Mouse (Mus musculus) ES-E14 (cell line): Measurements from ENCODE around the gene Lancl3. TPM values are rescaled to one million over a fixed set of nuclear protein-coding genes. Genes with fewer than 3 reads are reported as not detected.

Experiments
- DNase-seq: peaks from one replicate; pipeline ENCODE4 v3.0.0-alpha.2; 2013; ENCODE audit warnings: low read depth, low spot score
- H3K27ac ChIP-seq: 2 replicates; pipeline ENCODE4 v1.5.1; 2012; ENCODE audit warnings: low read depth, mild to moderate bottlenecking, low read length, moderate library complexity, mixed read lengths; ENCODE audit not compliant: poor library complexity, insufficient read depth, severe bottlenecking
- H3K36me3 ChIP-seq: 2 replicates; pipeline ENCODE4 v1.6.1; 2012; ENCODE audit warnings: mild to moderate bottlenecking, low read length, moderate library complexity, mixed read lengths; ENCODE audit not compliant: control insufficient read depth, poor library complexity, insufficient read depth, severe bottlenecking
- H3K4me1 ChIP-seq, 2 experiments: fragments of 150-350 bp in 1 of 2; sonication (generic) in 1 of 2; 2 replicates each; pipeline ENCODE4 v1.6.1; 2012; ENCODE audit warnings: low read length in 2 of 2, mild to moderate bottlenecking in 1 of 2, mixed read lengths in 1 of 2; ENCODE audit not compliant: control insufficient read depth in 2 of 2, insufficient read depth in 2 of 2, poor library complexity in 1 of 2
- H3K4me3 ChIP-seq, 2 experiments: fragments of 150-350 bp in 1 of 2; sonication (generic) in 1 of 2; 2 replicates each; pipeline ENCODE4 v1.5.1; 2012; ENCODE audit warnings: low read length in 2 of 2, low read depth in 1 of 2, mild to moderate bottlenecking in 1 of 2, mixed read lengths in 1 of 2; ENCODE audit not compliant: insufficient read depth in 1 of 2, poor library complexity in 1 of 2, severe bottlenecking in 1 of 2
- H3K9ac ChIP-seq: 2 replicates; pipeline ENCODE4 v1.6.1; 2012; ENCODE audit warnings: low read depth, mild to moderate bottlenecking, low read length, mixed read lengths; ENCODE audit not compliant: poor library complexity, insufficient read depth, severe bottlenecking
- H3K9me3 ChIP-seq: fragments of 150-350 bp; sonication (generic); 2 replicates; pipeline ENCODE4 v1.6.1; 2012; ENCODE audit warnings: low read depth, mild to moderate bottlenecking, low read length; ENCODE audit not compliant: control insufficient read depth, insufficient read depth
- CHD2 ChIP-seq: IDR thresholded peaks from 2 replicates; pipeline ENCODE4 v1.6.1; 2014; ENCODE audit warnings: mild to moderate bottlenecking, low read depth, low read length, inconsistent platforms
- HCFC1 ChIP-seq: IDR thresholded peaks from 2 replicates; pipeline ENCODE4 v1.6.1; 2012; ENCODE audit warnings: low read length, inconsistent platforms, borderline replicate concordance; ENCODE audit not compliant: insufficient read depth
- MAFK ChIP-seq: IDR thresholded peaks from 2 replicates; pipeline ENCODE4 v1.6.1; 2014; ENCODE audit warnings: mild to moderate bottlenecking, low read depth, low read length, inconsistent platforms; ENCODE audit not compliant: insufficient read depth
- ZC3H11A ChIP-seq: IDR thresholded peaks from 2 replicates; pipeline ENCODE4 v1.6.1; 2012; ENCODE audit warnings: low read depth, mild to moderate bottlenecking, inconsistent platforms, low read length, borderline replicate concordance
- ZNF384 ChIP-seq: IDR thresholded peaks from 2 replicates; pipeline ENCODE4 v1.6.1; 2012; ENCODE audit warnings: low read depth, low read length, inconsistent platforms
- in situ Hi-C, 2 experiments: fragments of 600-800 bp; cut with MboI; formaldehyde crosslinking; loops; one replicate each; pipeline ENCODE4 v1.15.1; 2025; ENCODE audit warnings: low sequenced_read_pairs in 2 of 2, inconsistent platforms in 1 of 2; ENCODE audit not compliant: unreplicated experiment in 2 of 2
- total RNA-seq: library from RNA; depleted of rRNA; stranded (reverse); fragments of 300-350 nt; gene quantifications from 2 replicates; pipeline ENCODE4 v1.2.3, GENCODE M21; 2012

The Lancl3 gene
- total RNA-seq, 1 experiment: 0.49 TPM

GRCm38 (mm10) chrX:9221206-9221605 lies 21.5 kb downstream of the Lancl3 start:
- TF ChIP-seq ZNF384 (no peak), MAFK (no peak), HCFC1 (no peak), CHD2 (no peak), ZC3H11A (peak; percentile 28; the same call in 1 of the 2 replicates)
- DNase-seq: no peak
- in situ Hi-C loops: no loop called here
- H3K9ac ChIP-seq: no peak overlapping the region
- H3K36me3 ChIP-seq: no peaks in the 10 kb centered on the region
- H3K4me1 ChIP-seq: no peaks in the 10 kb centered on the region
- H3K27ac ChIP-seq: no peak overlapping the region
- no peaks in the 10 kb centered on the region for H3K9me3 ChIP-seq
- no peak overlapping the region for H3K4me3 ChIP-seq

GRCm38 (mm10) chrX:9221736-9222135 lies 22.0 kb downstream of the Lancl3 start:
- TF ChIP-seq ZC3H11A: no peak
- TF ChIP-seq CHD2: no peak
- TF ChIP-seq HCFC1: no peak
- TF ChIP-seq MAFK: no peak
- no peak for TF ChIP-seq ZNF384
- Histone ChIP-seq H3K9me3 (no peaks in the 10 kb centered on the region), H3K27ac (no peak overlapping the region), H3K9ac (no peak overlapping the region), H3K4me3 (no peak overlapping the region), H3K4me1 (no peaks in the 10 kb centered on the region), H3K36me3 (no peaks in the 10 kb centered on the region)
- DNase-seq: no peak
- in situ Hi-C loops: no loop called here

- H3K9me3 ChIP-seq: no peaks in the 10 kb centered on the region
- H3K4me3 ChIP-seq: no peak overlapping the region
- no peaks in the 10 kb centered on the region for H3K4me1 ChIP-seq
- TF ChIP-seq CHD2: no peak
- no peak for DNase-seq
- H3K36me3 ChIP-seq: no peaks in the 10 kb centered on the region
- in situ Hi-C loops: no loop called here
- no peak overlapping the region for H3K9ac ChIP-seq
- H3K27ac ChIP-seq: no peak overlapping the region
Observed at GRCm38 (mm10) chrX:9222412-9223221, 22.9 kb downstream of the Lancl3 start.

- no peaks in the 10 kb centered on the region for H3K36me3 ChIP-seq
- H3K9me3 ChIP-seq: no peaks in the 10 kb centered on the region
- TF ChIP-seq ZC3H11A (no peak), HCFC1 (no peak), CHD2 (no peak), ZNF384 (no peak), MAFK (no peak)
- no peaks in the 10 kb centered on the region for H3K4me1 ChIP-seq
- no peak overlapping the region for H3K27ac ChIP-seq
- DNase-seq: no peak
- H3K4me3 ChIP-seq: no peak overlapping the region
- in situ Hi-C loops: no loop called here
- no peak overlapping the region for H3K9ac ChIP-seq
Observed at GRCm38 (mm10) chrX:9227105-9227504, 27.4 kb downstream of the Lancl3 start.
